Mouse (Mus musculus) lung, postnatal 0 days (tissue): ENCODE data around the gene Baz2b.

Experiments used
- CTCF ChIP-seq: IDR thresholded peaks from 2 replicates; pipeline ENCODE4 v1.5.1; 2016; ENCODE audit warnings: antibody characterized with exemption, mild to moderate bottlenecking
- EP300 ChIP-seq: IDR thresholded peaks from 2 replicates; pipeline ENCODE4 v1.6.1; 2016; ENCODE audit warnings: antibody characterized with exemption, mild to moderate bottlenecking, control low read depth

GRCm38 (mm10) chr2:60252782-60253181 lies 43.1 kb upstream of the Baz2b start:
- TF ChIP-seq CTCF, result no peak
- no peak for TF ChIP-seq EP300
